Mouse (Mus musculus) layer of hippocampus, adult 2 months (tissue): ENCODE results near the gene Zfp952. TPM values are rescaled to one million over a fixed set of nuclear protein-coding genes. Genes with fewer than 3 reads are reported as not detected.

Experiments used
- DNase-seq, 2 experiments: peaks; one replicate each; pipeline ENCODE4 v3.0.0; 2022; ENCODE audit warnings: low spot score in 2 of 2
- H3K27ac ChIP-seq: fragments of 200-600 bp; 2 replicates; pipeline ENCODE4 v1.8.1; 2022
- H3K4me3 ChIP-seq: fragments of 200-600 bp; 2 replicates; pipeline ENCODE4 v1.8.1; 2022; ENCODE audit warnings: mild to moderate bottlenecking
- CTCF ChIP-seq: fragments of 200-600 bp; conservative IDR thresholded peaks from 2 replicates; pipeline ENCODE4 v1.8.1; 2022; ENCODE audit warnings: antibody characterized with exemption, mild to moderate bottlenecking, moderate library complexity
- long read RNA-seq, 2 experiments: library from polyadenylated mRNA; stranded (forward); transcript quantifications; one replicate each; pipeline ENCODE4 v2.0.0; 2021; ENCODE audit warnings: borderline mapping rate in 2 of 2
- total RNA-seq, 2 experiments: library from RNA; stranded (reverse); gene quantifications; 2 replicates each; pipeline ENCODE4 v1.2.3; 2021

The Zfp952 gene
- 10 to 100 TPM; 17.9 to 19.0 TPM for total RNA-seq
- long read RNA-seq, experiment 1, transcript Zfp952-201 (4 exons, 2,950 nt), result major isoform, 5 of 13 reads
- long read RNA-seq, experiment 1, partial matches to known transcripts, result 0 of 13 reads
- long read RNA-seq, experiment 1, other reads (novel, unspliced or antisense), result 7 of 13 reads
- long read RNA-seq, experiment 2, transcript Zfp952-201 (4 exons, 2,950 nt), result major isoform, 11 of 18 reads
- long read RNA-seq, experiment 2, partial matches to known transcripts, result 1 of 18 reads
- long read RNA-seq, experiment 2, other reads (novel, unspliced or antisense), result 6 of 18 reads

DNA sequence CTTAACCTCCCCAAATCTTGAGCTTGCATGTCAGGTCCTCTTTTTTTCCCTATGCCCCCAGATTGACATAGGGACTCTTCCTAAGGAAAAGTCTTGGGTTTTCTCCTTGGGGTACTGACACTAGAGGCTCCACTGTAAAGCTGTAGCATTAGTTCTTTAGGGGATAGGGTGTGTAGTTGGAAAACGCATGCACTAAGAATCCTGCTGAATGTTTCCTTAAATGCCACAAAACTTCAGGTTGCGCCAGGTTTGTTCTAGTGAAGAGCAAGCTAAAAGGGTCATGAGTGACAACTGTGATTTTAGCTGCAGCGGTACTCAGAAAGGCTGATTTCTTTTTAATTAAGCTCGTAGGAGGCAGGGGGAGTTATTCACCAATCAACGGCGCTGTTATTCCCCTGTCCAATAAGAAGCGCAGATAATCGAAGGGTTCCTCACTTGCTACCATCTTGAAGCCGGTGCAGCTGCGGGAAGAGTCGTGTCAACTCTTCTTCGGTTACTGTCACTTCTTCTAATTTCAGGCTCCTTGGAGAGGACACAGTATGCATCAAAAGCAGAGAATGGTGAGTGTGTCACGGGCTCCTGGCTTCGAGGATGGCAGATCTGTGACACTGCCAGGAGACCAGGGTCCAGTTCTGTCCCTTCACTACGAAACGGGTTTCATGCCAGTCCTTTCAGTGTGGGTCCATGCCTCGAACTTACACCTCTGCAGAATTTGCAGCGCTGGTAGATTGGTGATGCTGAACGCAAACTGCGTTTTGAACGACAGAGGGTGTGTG lies at the start of gene Zfp952:
TSS of gene Zfp952 (plus strand) at position 431 of the 776 bp plus-strand sequence.
- TF ChIP-seq CTCF, result no peak
- H3K4me3 ChIP-seq, result peak within 1 kb of the TSS; percentile 91
- DNase-seq, result peak; percentile 86 to 91
- peak within 1 kb of the TSS; percentile 87 for H3K27ac ChIP-seq

DNA sequence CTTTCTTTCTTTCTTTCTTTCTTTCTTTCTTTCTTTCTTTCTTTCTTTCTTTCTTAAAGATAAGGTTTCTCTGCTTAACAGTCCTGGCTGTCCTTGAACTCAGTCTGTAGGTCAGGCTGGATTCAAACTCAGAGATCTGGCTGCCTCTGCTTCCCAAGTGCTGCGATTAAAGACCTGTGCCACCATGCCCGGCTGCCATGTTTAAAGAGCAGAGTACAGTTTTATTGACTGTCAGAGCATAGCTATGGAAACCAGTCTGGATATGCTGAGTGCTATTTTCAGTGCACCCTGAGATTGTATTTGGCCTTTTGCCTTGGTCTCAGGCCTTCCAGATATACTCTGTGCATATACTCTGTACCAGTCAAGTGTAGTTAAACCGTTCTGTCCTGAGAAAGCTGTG lies 49.3 kb upstream of the Zfp952 start:
- no peak overlapping the region for H3K27ac ChIP-seq
- DNase-seq, result no peak
- no peak for TF ChIP-seq CTCF
- H3K4me3 ChIP-seq, result no peak overlapping the region

DNA sequence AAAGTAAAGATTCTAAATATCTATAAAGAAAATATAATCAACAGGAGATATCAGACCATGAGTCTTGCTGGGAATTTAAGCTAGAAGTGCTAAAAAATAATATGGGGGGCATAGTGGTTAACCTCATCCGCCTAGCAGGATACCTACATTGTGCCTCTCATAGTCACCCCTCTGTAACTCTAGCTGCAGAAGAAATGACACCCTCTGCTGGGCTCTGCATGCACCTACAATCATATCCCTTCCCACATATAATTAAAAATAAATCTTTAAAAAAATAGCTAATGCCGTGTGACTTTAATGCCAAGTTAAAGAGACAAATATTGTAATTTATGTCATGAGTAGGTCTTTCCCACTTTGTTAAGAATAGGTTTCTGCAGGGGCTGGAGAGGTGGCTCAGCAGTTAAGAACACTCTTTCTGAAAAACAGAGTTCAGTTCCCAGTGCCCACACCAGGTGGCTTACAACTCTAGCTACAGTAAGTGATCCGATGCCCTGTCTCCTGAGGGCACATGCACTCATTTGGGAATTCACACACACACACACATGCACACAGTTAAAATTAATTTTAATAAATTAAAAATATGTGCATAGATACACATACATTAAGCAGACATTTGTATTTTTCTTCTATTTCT lies 48.4 kb upstream of the Zfp952 start:
- no peak overlapping the region for H3K4me3 ChIP-seq

DNA sequence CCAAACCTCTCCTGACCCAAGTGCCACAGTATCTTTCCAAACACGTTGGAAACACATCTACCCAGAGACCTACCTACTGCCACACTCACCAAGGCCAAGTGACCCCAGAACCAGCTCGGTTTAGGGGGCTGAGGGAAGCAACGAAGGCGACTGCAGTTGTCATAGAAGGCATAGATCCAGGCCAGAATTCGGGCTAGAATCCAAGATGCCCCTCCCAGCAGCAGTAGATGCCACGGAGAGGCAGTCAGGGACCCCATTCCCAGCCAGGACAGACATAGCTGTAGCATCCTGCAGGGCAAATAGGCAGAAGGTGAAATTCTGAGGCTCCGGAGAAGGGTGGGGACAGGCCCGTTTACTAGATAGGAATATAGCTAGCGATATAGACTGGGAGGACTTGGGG lies 46.2 kb upstream of the Zfp952 start:
- no peak for TF ChIP-seq CTCF
- Histone ChIP-seq H3K4me3 (peak overlapping the region; percentile 81), H3K27ac (peak overlapping the region; percentile 90)
- no peak for DNase-seq

More for the DNA sequence above, 48.4 kb upstream of the Zfp952 start:
- no peak overlapping the region for H3K27ac ChIP-seq
- no peak for DNase-seq
- TF ChIP-seq CTCF, result peak; percentile 65

DNA sequence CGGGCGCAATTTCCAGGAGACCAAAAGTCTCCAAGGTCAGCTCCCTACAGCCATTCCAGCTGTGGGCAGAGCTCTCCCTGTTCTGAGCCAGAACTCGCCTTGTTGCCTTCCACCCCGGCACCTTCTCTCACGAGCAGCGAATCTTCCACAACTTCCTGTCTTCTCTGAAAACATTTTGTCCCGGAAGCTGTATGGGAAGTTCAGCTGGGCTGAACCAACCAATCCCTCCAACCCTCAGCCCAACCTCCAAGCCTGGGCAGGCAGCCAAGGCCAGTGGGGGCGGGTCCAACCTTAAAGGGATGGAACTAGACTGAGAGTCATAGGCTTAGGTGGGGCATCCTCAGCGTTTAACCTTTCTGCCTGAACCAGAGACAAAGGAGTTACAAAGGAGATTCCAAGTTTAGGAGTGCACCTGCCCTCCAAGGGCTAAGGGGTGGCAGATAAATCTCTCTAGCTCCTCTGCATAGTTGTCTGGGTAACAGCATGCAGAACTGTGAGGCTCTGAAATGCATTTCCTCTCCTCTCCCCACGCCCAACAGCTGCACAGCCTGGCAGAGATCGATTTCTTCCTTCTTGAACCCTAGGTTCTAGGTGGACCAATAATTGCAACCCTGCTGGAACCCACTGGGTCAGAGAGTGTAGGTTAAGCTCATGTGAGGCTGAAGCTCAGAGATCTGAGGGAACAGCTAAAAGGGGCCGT lies 45.6 kb upstream of the Zfp952 start, which contains the start of gene Cyp4f13:
TSS of gene Cyp4f13 (minus strand) at position 188 of the 700 bp plus-strand sequence.
- peak; percentile 93 to 96 for DNase-seq
- Histone ChIP-seq H3K4me3 (peak within 1 kb of the TSS; percentile 81), H3K27ac (peak within 1 kb of the TSS; percentile 90)
- no peak for TF ChIP-seq CTCF

DNA sequence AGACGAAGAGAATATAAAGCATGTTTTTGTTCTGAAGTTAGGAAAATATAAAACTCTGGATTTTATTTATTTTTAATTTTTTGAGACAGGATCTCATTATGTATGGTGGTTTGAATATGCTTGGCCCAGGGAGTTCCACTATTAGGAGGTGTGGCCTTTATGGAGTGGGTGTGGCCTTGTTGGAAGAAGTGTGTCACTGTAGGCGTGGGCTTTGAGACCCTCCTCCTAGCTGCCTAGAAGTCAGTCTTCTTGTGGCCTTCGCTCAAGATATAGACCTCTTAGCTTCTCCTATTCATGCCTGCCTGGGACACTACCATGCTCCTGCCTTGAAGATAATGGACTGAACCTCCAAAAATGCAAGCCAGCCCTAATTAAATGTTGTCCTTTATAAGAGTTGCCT lies 42.8 kb upstream of the Zfp952 start:
- TF ChIP-seq CTCF, result no peak
- Histone ChIP-seq H3K27ac (no peak overlapping the region), H3K4me3 (no peak overlapping the region)
- no peak for DNase-seq

DNA sequence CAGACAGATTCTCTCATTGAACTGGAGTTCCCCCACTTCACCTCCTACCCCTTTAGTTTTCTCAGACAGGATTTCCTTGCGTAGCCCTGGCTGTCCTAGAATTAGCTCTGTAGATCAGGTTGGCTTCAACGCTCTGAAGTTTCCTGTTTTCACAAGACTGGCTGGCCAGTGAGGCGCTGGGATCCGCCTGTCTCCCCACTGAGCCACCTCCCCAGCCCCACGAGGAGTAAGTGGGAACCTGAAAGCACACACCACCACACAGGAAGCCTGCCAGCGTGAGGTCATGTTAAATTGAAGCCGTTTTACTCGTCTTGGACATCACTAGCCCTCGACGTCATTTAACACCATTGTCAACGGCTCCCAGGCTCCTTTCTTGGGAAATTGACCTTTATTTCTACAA lies 41.9 kb upstream of the Zfp952 start:
- H3K27ac ChIP-seq, result no peak overlapping the region
- no peak for TF ChIP-seq CTCF
- no peak for DNase-seq
- H3K4me3 ChIP-seq, result no peak overlapping the region

DNA sequence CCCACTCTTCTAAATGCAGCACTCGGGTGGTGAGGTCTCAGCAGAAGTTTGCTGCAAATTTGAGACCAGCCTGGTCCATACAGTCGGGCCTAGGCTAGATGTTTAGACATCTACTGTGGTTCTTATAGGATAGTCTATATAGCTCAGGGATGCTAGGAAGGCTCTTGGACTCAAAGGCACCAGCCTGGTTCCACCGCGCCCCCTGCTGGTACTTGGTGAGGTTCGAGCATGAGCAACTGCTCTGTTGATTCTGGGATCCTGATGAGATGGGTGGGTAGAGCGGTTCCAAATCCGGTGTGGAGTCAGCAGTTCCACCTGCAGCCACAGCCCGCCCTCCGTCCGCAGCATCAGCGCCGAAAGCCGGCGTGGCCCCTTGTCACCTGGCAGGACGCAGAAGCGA lies 41.5 kb upstream of the Zfp952 start:
- H3K4me3 ChIP-seq, result peak overlapping the region; percentile 14; the same call in 1 of the 2 replicates
- DNase-seq, result peak; percentile 76 to 91
- H3K27ac ChIP-seq, result no peak overlapping the region
- peak; percentile 88 for TF ChIP-seq CTCF

DNA sequence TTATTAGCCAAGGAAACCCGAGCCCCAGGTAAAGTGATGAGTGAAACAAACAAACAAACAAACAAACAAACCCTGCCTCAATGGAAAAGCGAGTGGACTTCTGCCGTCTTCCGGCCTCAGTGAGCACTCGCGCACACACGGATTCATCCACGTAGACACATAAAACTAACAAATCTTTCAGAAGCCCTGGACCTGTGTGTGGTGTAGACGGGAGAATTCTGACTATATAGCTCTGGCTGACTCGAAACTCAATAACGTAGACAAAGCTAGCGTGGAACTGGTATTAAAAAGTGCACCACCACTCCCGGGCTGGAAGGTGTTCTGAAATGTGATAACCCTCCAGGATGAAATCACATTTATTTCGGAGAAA lies 27.7 kb upstream of the Zfp952 start:
- Histone ChIP-seq H3K4me3 (peak overlapping the region; percentile 84), H3K27ac (peak overlapping the region; percentile 76)
- TF ChIP-seq CTCF, result peak; percentile 64
- no peak for DNase-seq

DNA sequence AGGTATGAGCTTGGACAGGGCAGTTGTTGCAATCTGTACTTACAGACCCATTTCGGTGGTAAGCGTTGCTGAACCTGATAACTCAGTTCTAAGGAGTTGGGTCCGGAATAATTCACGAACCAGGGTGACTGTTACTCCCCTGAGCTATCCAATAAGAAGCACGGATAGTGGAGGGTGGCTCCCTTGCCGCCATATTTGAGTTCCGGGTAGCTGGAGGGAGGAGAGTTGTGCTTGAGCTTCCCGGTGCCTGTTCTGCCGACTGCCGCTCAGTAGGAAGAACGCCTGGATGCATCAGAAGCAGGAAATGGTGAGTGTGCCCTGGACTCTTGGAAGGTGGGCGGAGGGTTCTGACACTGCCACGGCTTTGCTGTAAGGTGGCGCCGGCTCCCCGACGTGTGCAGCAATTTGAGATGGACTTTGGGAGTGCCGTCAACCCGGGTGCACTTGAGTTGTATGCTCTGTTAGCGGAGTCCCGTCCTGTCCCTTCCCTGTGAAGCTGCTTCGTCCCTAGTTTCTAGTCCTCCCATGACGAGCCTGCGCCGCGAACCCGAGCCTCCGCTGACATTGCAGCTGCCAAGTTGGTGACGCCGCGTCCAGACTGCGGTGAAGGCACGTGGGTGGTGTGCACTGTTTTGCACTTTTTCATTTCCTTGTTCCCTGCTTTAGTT lies 27.2 kb upstream of the Zfp952 start, which contains the start of gene Zfp472:
TSS of gene Zfp472 (plus strand) at position 192 of the 668 bp plus-strand sequence.
- Histone ChIP-seq H3K4me3 (peak within 1 kb of the TSS; percentile 84), H3K27ac (peak within 1 kb of the TSS; percentile 76)
- no peak for TF ChIP-seq CTCF
- DNase-seq, result peak; percentile 94 to 95

DNA sequence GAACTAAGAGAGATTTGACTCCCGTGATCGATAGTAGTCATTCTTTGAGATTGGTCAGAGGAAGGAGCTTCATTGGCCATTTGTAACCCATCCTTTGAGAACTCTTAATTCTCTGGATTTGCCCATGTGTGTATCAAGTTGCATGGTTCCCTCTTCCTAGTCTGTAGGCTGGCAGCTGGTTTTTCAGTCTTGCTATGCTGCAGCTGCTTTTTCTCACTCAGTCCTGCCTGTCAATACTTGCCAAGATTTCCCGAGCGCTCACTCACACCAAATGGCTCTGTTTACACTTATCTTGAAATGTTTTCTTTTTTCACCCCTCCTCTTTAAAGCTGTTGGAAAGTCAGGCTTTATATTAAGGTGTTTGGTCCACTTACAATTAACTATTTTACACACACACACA lies 11.6 kb upstream of the Zfp952 start:
- H3K4me3 ChIP-seq, result no peak overlapping the region
- DNase-seq, result no peak
- no peak for TF ChIP-seq CTCF
- no peak overlapping the region for H3K27ac ChIP-seq

DNA sequence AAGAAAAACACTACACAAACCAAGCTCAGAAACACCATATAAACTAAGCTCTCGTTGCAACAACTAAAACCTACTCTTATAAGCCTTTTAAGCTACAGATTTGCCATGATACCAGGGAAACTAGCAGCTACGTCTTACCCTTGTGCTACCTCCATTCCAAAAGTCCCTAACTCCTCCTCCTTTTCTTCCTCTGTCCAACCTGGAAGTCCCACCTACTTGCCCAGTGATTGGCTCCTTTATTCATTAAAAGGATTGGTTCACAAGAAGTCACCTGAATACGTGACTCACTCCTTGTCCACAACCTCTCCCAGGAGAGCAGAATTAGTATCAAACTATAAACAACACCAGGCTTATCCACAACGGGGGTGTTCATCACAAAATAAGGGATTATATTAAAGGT lies 6.6 kb upstream of the Zfp952 start:
- Histone ChIP-seq H3K27ac (no peak overlapping the region), H3K4me3 (no peak overlapping the region)
- DNase-seq, result no peak
- no peak for TF ChIP-seq CTCF
